Mouse (Mus musculus): ENCODE measurements at regions not wholly inside any gene's neighbourhood (a gene's known extent, or its start where the extent isn't known, plus 50 kb on each side); places are given as distances from the start of the nearest gene placed in this dataset.

GRCm38 (mm10) chr6:147947997-147948396 lies 99.1 kb upstream of the Far2 start:
- no peak for TF ChIP-seq POLR2A (IDR thresholded peaks at IDR 0.05; ENCODE audit: insufficient read depth, low read depth, low read length)
- TF ChIP-seq CTCF (IDR thresholded peaks at IDR 0.05; ENCODE audit: insufficient read depth, low read depth, low read length) = no peak
